9 mouse cellular contexts compared by ENCODE assay signal in the genomic region with DNA sequence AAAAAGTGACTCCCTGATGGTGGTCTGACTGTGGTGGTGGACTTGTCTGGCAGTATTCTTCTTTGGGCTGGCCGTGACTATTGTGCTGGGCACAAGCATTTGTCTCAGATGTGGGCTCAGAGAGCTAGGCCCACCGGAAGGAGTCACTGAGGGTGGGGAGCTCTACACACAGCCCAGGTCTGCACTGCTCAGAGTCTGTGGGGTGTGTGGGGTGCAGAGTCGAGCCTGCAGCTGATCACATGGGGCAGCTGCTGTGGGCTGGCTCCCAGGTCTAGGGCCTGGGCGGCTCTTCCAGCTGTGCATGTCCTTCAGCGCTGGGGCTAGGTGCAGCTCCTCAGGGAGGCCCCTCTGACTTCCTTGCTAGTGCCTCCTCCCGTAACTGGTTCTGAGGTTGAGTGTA. TPM values are rescaled to one million over a fixed set of nuclear protein-coding genes. Genes with fewer than 3 reads are reported as not detected.
DNase-seq lines count a peak whose midpoint lies in the region; ATAC-seq lines count a peak whose summit lies in the region.
"Had no signal": no experiment of that assay in that cellular context is flagged by ENCODE, and none has a peak within 500 bp of the region (broad histone marks: within the 10 kb centered on the region; RNA-seq: fewer than 3 reads in every experiment).

No protein-coding gene starts in this region.

- peak; percentile 87 for DNase-seq in midbrain, embryonic 11.5 days (ENCODE audit: low spot score, missing footprints)
- peak; percentile 41 for DNase-seq in kidney, postnatal 14 days
- DNase-seq in skeletal muscle tissue, adult 2 months (ENCODE audit: low read depth, low spot score), result peak; percentile 81
- no peak for DNase-seq in right cerebral cortex, adult 2 months (ENCODE audit: low spot score in 2 of 2)
- no peak for DNase-seq in cerebellum, postnatal 10 days
- no peak for DNase-seq in frontal cortex, postnatal 36 days (ENCODE audit: low spot score in 2 of 2)

- no peaks in the 10 kb centered on the region for H3K9me3 ChIP-seq in midbrain, embryonic 11.5 days (ENCODE audit: control insufficient read depth, low read length)
- no peaks in the 10 kb centered on the region for H3K9me3 ChIP-seq in midbrain, embryonic 15.5 days
- H3K9me3 ChIP-seq in heart, embryonic 15.5 days (replicated peaks), result no peaks in the 10 kb centered on the region

- 62% methylated on average over 6 of the region's 6 CpGs for WGBS in midbrain, embryonic 11.5 days
- 58% methylated on average over 6 of the region's 6 CpGs for whole genome bisulfite sequencing in midbrain, embryonic 15.5 days
- WGBS in heart, embryonic 15.5 days, result 28% methylated on average over 6 of the region's 6 CpGs

- peaks cover 54% of the 10 kb centered on the region for H3K4me1 ChIP-seq in midbrain, embryonic 11.5 days (ENCODE audit: control insufficient read depth, insufficient read depth, low read length)
- peaks cover 56% of the 10 kb centered on the region for H3K4me1 ChIP-seq in midbrain, embryonic 15.5 days
- H3K4me1 ChIP-seq in heart, embryonic 15.5 days (replicated peaks), result peaks cover 81% of the 10 kb centered on the region

- H3K27me3 ChIP-seq in midbrain, embryonic 11.5 days (ENCODE audit: control insufficient read depth, insufficient read depth, low read length), result no peaks in the 10 kb centered on the region; the same call in 1 of the 2 replicates
- H3K27me3 ChIP-seq in midbrain, embryonic 15.5 days (replicated peaks), result no peaks in the 10 kb centered on the region
- H3K27me3 ChIP-seq in heart, embryonic 15.5 days, result no peaks in the 10 kb centered on the region

- H3K27ac ChIP-seq in midbrain, embryonic 11.5 days (ENCODE audit: low read depth, low read length), result no peak overlapping the region
- H3K27ac ChIP-seq in midbrain, embryonic 15.5 days, result no peak overlapping the region
- peak overlapping the region; percentile 91 for H3K27ac ChIP-seq in heart, embryonic 15.5 days

- no peak overlapping the region for H3K9ac ChIP-seq in midbrain, embryonic 11.5 days (ENCODE audit: low read length)
- H3K9ac ChIP-seq in midbrain, embryonic 15.5 days, result no peak overlapping the region; the same call in 1 of the 2 replicates
- H3K9ac ChIP-seq in heart, embryonic 15.5 days, result peak overlapping the region; percentile 99

- no peak for ATAC-seq in midbrain, embryonic 11.5 days (ENCODE audit: low FRiP score)
- ATAC-seq in midbrain, embryonic 15.5 days (replicated peaks), result no peak
- no peak for ATAC-seq in heart, embryonic 15.5 days (replicated peaks; ENCODE audit: insufficient number of reproducible peaks, insufficient read depth, low FRiP score, low read depth)

- H3K36me3 ChIP-seq in midbrain, embryonic 11.5 days (ENCODE audit: control insufficient read depth, insufficient read depth, low read length), result no peaks in the 10 kb centered on the region
- no peaks in the 10 kb centered on the region for H3K36me3 ChIP-seq in midbrain, embryonic 15.5 days (replicated peaks)
- no peaks in the 10 kb centered on the region for H3K36me3 ChIP-seq in heart, embryonic 15.5 days

- no peak overlapping the region for H3K4me3 ChIP-seq in midbrain, embryonic 11.5 days (ENCODE audit: low read depth, low read length)
- H3K4me3 ChIP-seq in midbrain, embryonic 15.5 days, result no peak overlapping the region
- H3K4me3 ChIP-seq in heart, embryonic 15.5 days, result peak overlapping the region; percentile 91
- H3K4me3 ChIP-seq: erythroblast, embryonic 14.5 days had no signal

- H3K4me2 ChIP-seq in midbrain, embryonic 11.5 days, result no peak overlapping the region; the same call in 1 of the 2 replicates
- H3K4me2 ChIP-seq in midbrain, embryonic 15.5 days, result no peak overlapping the region
- peak overlapping the region; percentile 89 for H3K4me2 ChIP-seq in heart, embryonic 15.5 days

RNA-seq across cellular contexts. Expression of a gene that starts 3.8 kb away (rescaled TPM):
- 6.7 and 6.9 TPM in 2 replicates for polyA plus RNA-seq in midbrain, embryonic 11.5 days (2014; fragmentation: Nextera tagmentation; extraction: Ambion mirVana)
- polyA plus RNA-seq in midbrain, embryonic 15.5 days (2015; fragmentation: Nextera tagmentation; extraction: Ambion mirVana), result 3.1 and 4.1 TPM in 2 replicates
- polyA plus RNA-seq in heart, embryonic 15.5 days (2015; fragmentation: Nextera tagmentation; extraction: Ambion mirVana), result 6.6 and 9.5 TPM in 2 replicates

Comparison
In these comparisons a context has a peak if more than half of its experiments do, and no peak if none do; other contexts are left out.
1. DNase-seq: peak in midbrain, embryonic 11.5 days (single experiment), kidney, postnatal 14 days (single experiment) and skeletal muscle tissue, adult 2 months (single experiment); none in right cerebral cortex, adult 2 months (0 of 2), cerebellum, postnatal 10 days (0 of 2) and frontal cortex, postnatal 36 days (0 of 2).